Mouse (Mus musculus): ENCODE measurements around the gene Cfd.

- no peak for TF ChIP-seq POLR2A (IDR thresholded peaks at IDR 0.05; ENCODE audit: insufficient read depth, low read depth, low read length)
- no peak for TF ChIP-seq CTCF (IDR thresholded peaks at IDR 0.05)
These were observed 47.3 kb downstream of the Cfd start for GRCm38 (mm10) chr10:79937775-79938526.

All from heart, adult 2 months (tissue).